Mouse (Mus musculus): ENCODE measurements at regions not wholly inside any gene's neighbourhood (a gene's known extent, or its start where the extent isn't known, plus 50 kb on each side); places are given as distances from the start of the nearest gene placed in this dataset.
"Not testable (repeated sequence)": the region's sequence is repeated elsewhere in the genome, so short reads cannot be mapped to it uniquely, and the experiment has no call there.

- Histone ChIP-seq H3K27me3 (ENCODE audit: control insufficient read depth, insufficient read depth, low read length, poor library complexity, severe bottlenecking) (no peaks in the 10 kb centered on the region), H3K4me1 (ENCODE audit: control insufficient read depth, insufficient read depth, low read length) (no peaks in the 10 kb centered on the region), H3K9ac (ENCODE audit: low read depth, poor library complexity, severe bottlenecking) (no peak overlapping the region), H3K36me3 (ENCODE audit: control insufficient read depth, insufficient read depth, low read length, poor library complexity, severe bottlenecking) (no peaks in the 10 kb centered on the region), H3K4me3 (ENCODE audit: low read depth, low read length) (no peak overlapping the region), H3K9me3 (replicated peaks; ENCODE audit: control insufficient read depth, insufficient read depth, low read length, poor library complexity, severe bottlenecking) (no peaks in the 10 kb centered on the region), H3K27ac (ENCODE audit: insufficient read depth, low read length) (no peak overlapping the region)
- TF ChIP-seq EP300 (IDR thresholded peaks at IDR 0.05; ENCODE audit: insufficient read depth, low read depth, low read length) (no peak), POLR2A (IDR thresholded peaks at IDR 0.05; ENCODE audit: insufficient read depth, low read length) (no peak), CTCF (IDR thresholded peaks at IDR 0.05; ENCODE audit: low read depth, low read length) (no peak)
Observed at GRCm38 (mm10) chr1:112245437-112245836, 380.7 kb upstream of the Dsel start.

GRCm38 (mm10) chr1:112225531-112225930 lies 360.8 kb upstream of the Dsel start:
- H3K4me1 ChIP-seq (ENCODE audit: control insufficient read depth, insufficient read depth, low read length), result not testable (repeated sequence)

GRCm38 (mm10) chr1:112192604-112193003 lies 327.9 kb upstream of the Dsel start:
- no peaks in the 10 kb centered on the region for H3K4me1 ChIP-seq (ENCODE audit: control insufficient read depth, insufficient read depth, low read length)
- H3K27me3 ChIP-seq (ENCODE audit: control insufficient read depth, insufficient read depth, low read length, poor library complexity, severe bottlenecking), result no peaks in the 10 kb centered on the region
- H3K9ac ChIP-seq (ENCODE audit: low read depth, poor library complexity, severe bottlenecking), result no peak overlapping the region
- H3K4me3 ChIP-seq (ENCODE audit: low read depth, low read length), result no peak overlapping the region
- TF ChIP-seq EP300 (IDR thresholded peaks at IDR 0.05; ENCODE audit: insufficient read depth, low read depth, low read length) (no peak), POLR2A (IDR thresholded peaks at IDR 0.05; ENCODE audit: insufficient read depth, low read length) (no peak), CTCF (IDR thresholded peaks at IDR 0.05; ENCODE audit: low read depth, low read length) (no peak)
- no peaks in the 10 kb centered on the region for H3K9me3 ChIP-seq (replicated peaks; ENCODE audit: control insufficient read depth, insufficient read depth, low read length, poor library complexity, severe bottlenecking)
- no peak overlapping the region for H3K27ac ChIP-seq (ENCODE audit: insufficient read depth, low read length)
- H3K36me3 ChIP-seq (ENCODE audit: control insufficient read depth, insufficient read depth, low read length, poor library complexity, severe bottlenecking), result no peaks in the 10 kb centered on the region

More at GRCm38 (mm10) chr1:112225531-112225930, 360.8 kb upstream of the Dsel start:
- not testable (repeated sequence) for H3K27ac ChIP-seq (ENCODE audit: insufficient read depth, low read length); H3K4me3 ChIP-seq (ENCODE audit: low read depth, low read length); H3K27me3 ChIP-seq (ENCODE audit: control insufficient read depth, insufficient read depth, low read length, poor library complexity, severe bottlenecking); H3K9ac ChIP-seq (ENCODE audit: low read depth, poor library complexity, severe bottlenecking); H3K36me3 ChIP-seq (ENCODE audit: control insufficient read depth, insufficient read depth, low read length, poor library complexity, severe bottlenecking); H3K9me3 ChIP-seq (replicated peaks; ENCODE audit: control insufficient read depth, insufficient read depth, low read length, poor library complexity, severe bottlenecking)
- 0 out of 2 replicates have a peak, but pooled peaks have one; percentile 21 for TF ChIP-seq EP300 (IDR thresholded peaks at IDR 0.05; ENCODE audit: insufficient read depth, low read depth, low read length)

GRCm38 (mm10) chr1:112180446-112180845 lies 315.7 kb upstream of the Dsel start:
- no peaks in the 10 kb centered on the region for H3K4me1 ChIP-seq (ENCODE audit: control insufficient read depth, insufficient read depth, low read length)
- H3K4me3 ChIP-seq (ENCODE audit: low read depth, low read length), result no peak overlapping the region
- H3K36me3 ChIP-seq (ENCODE audit: control insufficient read depth, insufficient read depth, low read length, poor library complexity, severe bottlenecking), result no peaks in the 10 kb centered on the region
- no peaks in the 10 kb centered on the region for H3K9me3 ChIP-seq (replicated peaks; ENCODE audit: control insufficient read depth, insufficient read depth, low read length, poor library complexity, severe bottlenecking)
- no peak for TF ChIP-seq EP300 (IDR thresholded peaks at IDR 0.05; ENCODE audit: insufficient read depth, low read depth, low read length)
- TF ChIP-seq POLR2A (IDR thresholded peaks at IDR 0.05; ENCODE audit: insufficient read depth, low read length), result no peak
- no peak for TF ChIP-seq CTCF (IDR thresholded peaks at IDR 0.05; ENCODE audit: low read depth, low read length)
- no peak overlapping the region for H3K9ac ChIP-seq (ENCODE audit: low read depth, poor library complexity, severe bottlenecking)
- no peaks in the 10 kb centered on the region for H3K27me3 ChIP-seq (ENCODE audit: control insufficient read depth, insufficient read depth, low read length, poor library complexity, severe bottlenecking)
- no peak overlapping the region for H3K27ac ChIP-seq (ENCODE audit: insufficient read depth, low read length)

All from ES-Bruce4 (cell line).